Mouse (Mus musculus): ENCODE results near the gene Dlgap4. TPM values are rescaled to one million over a fixed set of nuclear protein-coding genes. Genes with fewer than 3 reads are reported as not detected.

Dlgap4 gene
- polyA plus RNA-seq, 1 experiment from 2014 or later: 124 TPM

- no peak overlapping the region for H3K4me3 ChIP-seq
- H3K9me3 ChIP-seq (replicated peaks): no peaks in the 10 kb centered on the region
- no peak overlapping the region for H3K27ac ChIP-seq
- H3K36me3 ChIP-seq: peaks cover 37% of the 10 kb centered on the region
- H3K4me1 ChIP-seq: peaks cover 15% of the 10 kb centered on the region
- no peaks in the 10 kb centered on the region for H3K27me3 ChIP-seq (ENCODE audit: low read depth, poor library complexity, severe bottlenecking)
- 85% methylated on average over 10 of the region's 10 CpGs for WGBS
- no peak for DNase-seq (ENCODE audit: low spot score)
Measured at GRCm38 (mm10) chr2:156766227-156767019, 152.9 kb downstream of the Dlgap4 start.

GRCm38 (mm10) chr2:156767108-156767507, 153.6 kb downstream of the Dlgap4 start:
- 82% methylated on average over 5 of the region's 5 CpGs for WGBS

GRCm38 (mm10) chr2:156769274-156769673, 155.8 kb downstream of the Dlgap4 start:
- DNase-seq (ENCODE audit: low spot score): no peak
- Histone ChIP-seq H3K9me3 (replicated peaks) (no peaks in the 10 kb centered on the region), H3K36me3 (peaks cover 9% of the 10 kb centered on the region), H3K4me3 (no peak overlapping the region), H3K27ac (no peak overlapping the region), H3K27me3 (ENCODE audit: low read depth, poor library complexity, severe bottlenecking) (no peaks in the 10 kb centered on the region), H3K4me1 (peaks cover 1% of the 10 kb centered on the region)
- WGBS: 88% methylated on average over 12 of the region's 12 CpGs

More at GRCm38 (mm10) chr2:156767108-156767507, 153.6 kb downstream of the Dlgap4 start:
- DNase-seq (ENCODE audit: low spot score): no peak
- no peaks in the 10 kb centered on the region for H3K27me3 ChIP-seq (ENCODE audit: low read depth, poor library complexity, severe bottlenecking)
- peaks cover 30% of the 10 kb centered on the region for H3K36me3 ChIP-seq
- no peaks in the 10 kb centered on the region for H3K9me3 ChIP-seq (replicated peaks)
- H3K4me3 ChIP-seq: no peak overlapping the region
- peaks cover 8% of the 10 kb centered on the region for H3K4me1 ChIP-seq
- H3K27ac ChIP-seq: peak overlapping the region; percentile 14; the same call in 1 of the 2 replicates

- H3K4me1 ChIP-seq: peaks cover 27% of the 10 kb centered on the region
- no peak overlapping the region for H3K4me3 ChIP-seq
- no peaks in the 10 kb centered on the region for H3K36me3 ChIP-seq
- no peak for DNase-seq (ENCODE audit: low spot score)
- H3K9me3 ChIP-seq (replicated peaks): no peaks in the 10 kb centered on the region
- no peak overlapping the region for H3K27ac ChIP-seq
- peaks cover 15% of the 10 kb centered on the region for H3K27me3 ChIP-seq (ENCODE audit: low read depth, poor library complexity, severe bottlenecking)
Measured at GRCm38 (mm10) chr2:156773470-156773869, 160.0 kb downstream of the Dlgap4 start.

- Histone ChIP-seq H3K27me3 (ENCODE audit: low read depth, poor library complexity, severe bottlenecking) (peaks cover 15% of the 10 kb centered on the region), H3K4me1 (peaks cover 27% of the 10 kb centered on the region), H3K9me3 (replicated peaks) (no peaks in the 10 kb centered on the region), H3K4me3 (peak overlapping the region; percentile 51), H3K27ac (peak overlapping the region; percentile 87), H3K36me3 (no peaks in the 10 kb centered on the region)
- no peak for DNase-seq (ENCODE audit: low spot score)
- WGBS: 72% methylated on average over 13 of the region's 13 CpGs
Measured at GRCm38 (mm10) chr2:156774035-156774737, 160.7 kb downstream of the Dlgap4 start.

GRCm38 (mm10) chr2:156774738-156775454, 161.4 kb downstream of the Dlgap4 start, which contains the start of gene Myl9:
Gene Myl9, plus strand, starts transcription at chr2:156775420.
- 3% methylated on average over 28 of the region's 28 CpGs for WGBS
- Histone ChIP-seq H3K9me3 (replicated peaks) (no peaks in the 10 kb centered on the region), H3K36me3 (no peaks in the 10 kb centered on the region), H3K27me3 (ENCODE audit: low read depth, poor library complexity, severe bottlenecking) (peaks cover 15% of the 10 kb centered on the region), H3K4me1 (peaks cover 29% of the 10 kb centered on the region), H3K4me3 (peak within 1 kb of the TSS; percentile 51), H3K27ac (peak within 1 kb of the TSS; percentile 87)
- peak; percentile 84 for DNase-seq (ENCODE audit: low spot score)

GRCm38 (mm10) chr2:156775455-156776435, 162.2 kb downstream of the Dlgap4 start:
- H3K27me3 ChIP-seq (ENCODE audit: low read depth, poor library complexity, severe bottlenecking): peaks cover 20% of the 10 kb centered on the region
- H3K36me3 ChIP-seq: no peaks in the 10 kb centered on the region
- H3K27ac ChIP-seq: peak overlapping the region; percentile 87
- no peaks in the 10 kb centered on the region for H3K9me3 ChIP-seq (replicated peaks)
- H3K4me3 ChIP-seq: peak overlapping the region; percentile 51
- WGBS: 36% methylated on average over 17 of the region's 17 CpGs
- DNase-seq (ENCODE audit: low spot score): no peak
- peaks cover 37% of the 10 kb centered on the region for H3K4me1 ChIP-seq

GRCm38 (mm10) chr2:156776907-156777306, 163.4 kb downstream of the Dlgap4 start:
- Histone ChIP-seq H3K4me1 (peaks cover 43% of the 10 kb centered on the region), H3K27me3 (ENCODE audit: low read depth, poor library complexity, severe bottlenecking) (peaks cover 20% of the 10 kb centered on the region), H3K27ac (no peak overlapping the region), H3K9me3 (replicated peaks) (no peaks in the 10 kb centered on the region), H3K4me3 (no peak overlapping the region), H3K36me3 (no peaks in the 10 kb centered on the region)
- WGBS: 93% methylated on average over 2 of the region's 2 CpGs
- no peak for DNase-seq (ENCODE audit: low spot score)

GRCm38 (mm10) chr2:156777326-156778004, 164.0 kb downstream of the Dlgap4 start:
- Histone ChIP-seq H3K4me1 (peaks cover 43% of the 10 kb centered on the region), H3K27me3 (ENCODE audit: low read depth, poor library complexity, severe bottlenecking) (peaks cover 20% of the 10 kb centered on the region), H3K27ac (no peak overlapping the region), H3K36me3 (no peaks in the 10 kb centered on the region), H3K4me3 (no peak overlapping the region), H3K9me3 (replicated peaks) (no peaks in the 10 kb centered on the region)
- WGBS: 73% methylated on average over 7 of the region's 7 CpGs
- DNase-seq (ENCODE audit: low spot score): no peak

GRCm38 (mm10) chr2:156778571-156778970, 165.1 kb downstream of the Dlgap4 start:
- 81% methylated on average over 8 of the region's 8 CpGs for WGBS
- no peak overlapping the region for H3K4me3 ChIP-seq
- no peak for DNase-seq (ENCODE audit: low spot score)
- no peaks in the 10 kb centered on the region for H3K9me3 ChIP-seq (replicated peaks)
- peaks cover 43% of the 10 kb centered on the region for H3K4me1 ChIP-seq
- H3K36me3 ChIP-seq: no peaks in the 10 kb centered on the region
- H3K27ac ChIP-seq: no peak overlapping the region
- peaks cover 20% of the 10 kb centered on the region for H3K27me3 ChIP-seq (ENCODE audit: low read depth, poor library complexity, severe bottlenecking)

- peaks cover 43% of the 10 kb centered on the region for H3K4me1 ChIP-seq
- peaks cover 20% of the 10 kb centered on the region for H3K27me3 ChIP-seq (ENCODE audit: low read depth, poor library complexity, severe bottlenecking)
- H3K4me3 ChIP-seq: no peak overlapping the region
- DNase-seq (ENCODE audit: low spot score): peak; percentile 24
- no peak overlapping the region for H3K27ac ChIP-seq
- 80% methylated on average over 5 of the region's 5 CpGs for WGBS
- H3K36me3 ChIP-seq: no peaks in the 10 kb centered on the region
- no peaks in the 10 kb centered on the region for H3K9me3 ChIP-seq (replicated peaks)
Measured at GRCm38 (mm10) chr2:156779036-156779435, 165.5 kb downstream of the Dlgap4 start.

Data from limb, embryonic 10.5 days (tissue).